Mouse (Mus musculus) CH12.LX (cell line): ENCODE measurements at regions not wholly inside any gene's neighbourhood (a gene's known extent, or its start where the extent isn't known, plus 50 kb on each side); places are given as distances from the start of the nearest gene placed in this dataset.

ENCODE experiments used
- DNase-seq: peaks from one replicate; pipeline ENCODE4 v3.0.0-alpha.2; 2013; ENCODE audit errors: extremely low read depth
- H3K27ac ChIP-seq: 2 replicates; pipeline ENCODE4 v1.5.1; 2012; ENCODE audit warnings: low read depth, mild to moderate bottlenecking, control low read depth, moderate library complexity; ENCODE audit not compliant: insufficient read depth
- H3K27me3 ChIP-seq: replicated peaks from 2 replicates; pipeline ENCODE3; 2012; ENCODE audit warnings: inconsistent platforms
- H3K36me3 ChIP-seq, 2 experiments: replicated peaks in 1 of 2; 2 replicates each; pipeline versions ENCODE3 to v1.6.1; 2012; ENCODE audit warnings: inconsistent platforms in 1 of 2, low read length in 1 of 2, mild to moderate bottlenecking in 1 of 2, mixed read lengths in 1 of 2, moderate library complexity in 1 of 2; ENCODE audit not compliant: control insufficient read depth in 1 of 2, insufficient read depth in 1 of 2
- H3K4me1 ChIP-seq, 2 experiments: 2 replicates each; pipeline ENCODE4 v1.6.1; 2012; ENCODE audit warnings: inconsistent platforms in 1 of 2, moderate library complexity in 1 of 2; ENCODE audit not compliant: insufficient read depth in 2 of 2, control insufficient read depth in 1 of 2
- H3K4me2 ChIP-seq: 2 replicates; pipeline ENCODE4 v1.6.1; 2012; ENCODE audit warnings: low read depth, mild to moderate bottlenecking, control low read depth; ENCODE audit not compliant: poor library complexity, insufficient read depth, severe bottlenecking
- H3K4me3 ChIP-seq, 3 experiments: fragments of 150-350 bp in 1 of 3; sonication (generic) in 1 of 3; replicated peaks in 1 of 3; 2 replicates each; pipeline versions ENCODE3 to v1.5.1; 2011 to 2012; ENCODE audit warnings: low read depth in 2 of 3, low read length in 2 of 3, mild to moderate bottlenecking in 2 of 3, moderate library complexity in 2 of 3, control low read depth in 1 of 3, improper control_type of control experiment in 1 of 3, inconsistent platforms in 1 of 3, mixed read lengths in 1 of 3; ENCODE audit not compliant: poor library complexity in 1 of 3
- H3K79me2 ChIP-seq: replicated peaks from 2 replicates; pipeline ENCODE4 v1.6.1; 2012; ENCODE audit warnings: mild to moderate bottlenecking, moderate library complexity; ENCODE audit not compliant: control insufficient read depth, poor library complexity, insufficient read depth, severe bottlenecking; ENCODE audit errors: extremely low read depth
- H3K9ac ChIP-seq: 2 replicates; pipeline ENCODE4 v1.6.1; 2012; ENCODE audit warnings: low read depth, mild to moderate bottlenecking, control low read depth, moderate library complexity; ENCODE audit not compliant: insufficient read depth
- H3K9me3 ChIP-seq: replicated peaks from 2 replicates; pipeline ENCODE3; 2012; ENCODE audit warnings: low read length, inconsistent platforms, mixed read lengths
- BHLHE40 ChIP-seq: IDR thresholded peaks from 2 replicates; pipeline ENCODE4 v1.6.1; 2011; ENCODE audit warnings: mild to moderate bottlenecking, low read depth, low read length, improper control_type of control experiment
- CHD1 ChIP-seq: IDR thresholded peaks from 2 replicates; pipeline ENCODE4 v1.6.1; 2012; ENCODE audit warnings: low read depth, low read length, improper control_type of control experiment, inconsistent platforms
- CHD2 ChIP-seq: IDR thresholded peaks from 2 replicates; pipeline ENCODE4 v1.6.1; 2011; ENCODE audit warnings: low read length, improper control_type of control experiment
- CTCF ChIP-seq, 2 experiments: IDR thresholded peaks in 1 of 2; conservative IDR thresholded peaks in 1 of 2; 2 replicates each; pipeline ENCODE4 v1.5.1; 2011 to 2012; ENCODE audit warnings: low read depth in 2 of 2, low read length in 2 of 2, improper control_type of control experiment in 1 of 2, inconsistent platforms in 1 of 2, mild to moderate bottlenecking in 1 of 2, moderate library complexity in 1 of 2
- E2F4 ChIP-seq: IDR thresholded peaks from 2 replicates; pipeline ENCODE4 v1.6.1; 2011; ENCODE audit warnings: low read depth, low read length, improper control_type of control experiment; ENCODE audit not compliant: insufficient replicate concordance
- ELF1 ChIP-seq: IDR thresholded peaks from 2 replicates; pipeline ENCODE4 v1.6.1; 2014; ENCODE audit warnings: low read depth, mild to moderate bottlenecking, inconsistent platforms, low read length, improper control_type of control experiment
- ETS1 ChIP-seq: conservative IDR thresholded peaks from 2 replicates; pipeline ENCODE4 v1.6.1; 2012; ENCODE audit warnings: low read depth, mild to moderate bottlenecking, inconsistent platforms, low read length, improper control_type of control experiment, moderate library complexity
- GABPA ChIP-seq: IDR thresholded peaks from 2 replicates; pipeline ENCODE4 v1.6.1; 2012; ENCODE audit warnings: low read depth, low read length, improper control_type of control experiment, inconsistent platforms; ENCODE audit not compliant: insufficient replicate concordance
- MAFK ChIP-seq: IDR thresholded peaks from 2 replicates; pipeline ENCODE4 v1.6.1; 2011; ENCODE audit warnings: low read length, improper control_type of control experiment; ENCODE audit not compliant: insufficient replicate concordance
- MAZ ChIP-seq: IDR thresholded peaks from 2 replicates; pipeline ENCODE4 v1.6.1; 2012; ENCODE audit warnings: low read depth, mild to moderate bottlenecking, inconsistent platforms, low read length, improper control_type of control experiment, moderate library complexity
- MEF2A ChIP-seq: IDR thresholded peaks from 2 replicates; pipeline ENCODE4 v1.6.1; 2014; ENCODE audit warnings: low read depth, mild to moderate bottlenecking, inconsistent platforms, low read length, improper control_type of control experiment, borderline replicate concordance
- MYC ChIP-seq: IDR thresholded peaks from 2 replicates; pipeline ENCODE4 v1.6.1; 2011; ENCODE audit warnings: low read depth, mild to moderate bottlenecking, improper control_type of control experiment, low read length
- NELFE ChIP-seq: IDR thresholded peaks from 2 replicates; pipeline ENCODE4 v1.6.1; 2011; ENCODE audit warnings: low read depth, low read length, improper control_type of control experiment
- PAX5 ChIP-seq: IDR thresholded peaks from 2 replicates; pipeline ENCODE4 v1.6.1; 2012; ENCODE audit warnings: low read length, inconsistent platforms, mixed read lengths
- POLR2A ChIP-seq: IDR thresholded peaks from 2 replicates; pipeline ENCODE4 v1.6.1; 2011; ENCODE audit warnings: low read depth, mild to moderate bottlenecking, improper control_type of control experiment, low read length
- RAD21 ChIP-seq: IDR thresholded peaks from 2 replicates; pipeline ENCODE4 v1.6.1; 2011; ENCODE audit warnings: low read depth, mild to moderate bottlenecking, low read length, improper control_type of control experiment, moderate library complexity
- SIN3A ChIP-seq: IDR thresholded peaks from 2 replicates; pipeline ENCODE4 v1.6.1; 2012; ENCODE audit warnings: low read length, improper control_type of control experiment, inconsistent platforms
- SMC3 ChIP-seq: IDR thresholded peaks from 2 replicates; pipeline ENCODE4 v1.6.1; 2011; ENCODE audit warnings: low read depth, low read length, improper control_type of control experiment
- TBP ChIP-seq: conservative IDR thresholded peaks from 2 replicates; pipeline ENCODE4 v1.6.1; 2011; ENCODE audit warnings: low read depth, low read length, improper control_type of control experiment
- USF2 ChIP-seq: conservative IDR thresholded peaks from 2 replicates; pipeline ENCODE4 v1.6.1; 2011; ENCODE audit warnings: low read depth, low read length, improper control_type of control experiment
- dilution Hi-C: fragments of 300-500 bp; cut with MboI; formaldehyde crosslinking; loops from 2 replicates; pipeline ENCODE4 v1.14.3; 2020; ENCODE audit warnings: low sequenced_read_pairs; ENCODE audit not compliant: extremely low pct_unique_long_range_greater_than_20kb, extremely low pct_ligation_motif_present
- in situ Hi-C: fragments of 300-500 bp; cut with MboI; formaldehyde crosslinking; loops from 3 replicates; pipeline ENCODE4 v1.14.3; 2019; ENCODE audit warnings: low sequenced_read_pairs, low pct_ligation_motif_present, low pct_unique_long_range_greater_than_20kb, mixed read lengths

GRCm38 (mm10) chr5:74796421-74797067 is 93.8 kb upstream of the Lnx1 start:
- TF ChIP-seq CTCF (conservative IDR thresholded peaks at IDR 0.05 in 1 of 2, IDR thresholded peaks at IDR 0.05 in 1 of 2; ENCODE audit: low read depth in 2 of 2, low read length in 2 of 2): peak; percentile 57 to 73
- peak; percentile 80 for TF ChIP-seq SMC3
- TF ChIP-seq PAX5: no peak
- peak; percentile 57 for TF ChIP-seq RAD21
- TF ChIP-seq CHD2: no peak
- TF ChIP-seq MAZ: peak; percentile 53; the same call in 1 of the 2 replicates
- TF ChIP-seq MAFK: peak; percentile 69; the same call in 1 of the 2 replicates
- TF ChIP-seq, all 38 proteins: peak for 5
- no peak overlapping the region for H3K27ac ChIP-seq
- H3K27me3 ChIP-seq: no peaks in the 10 kb centered on the region
- DNase-seq: peak; percentile 57
- H3K9ac ChIP-seq: no peak overlapping the region
- peaks cover 2% of the 10 kb centered on the region for H3K9me3 ChIP-seq
- no peaks in the 10 kb centered on the region for H3K79me2 ChIP-seq
- H3K4me2 ChIP-seq: no peak overlapping the region
- H3K36me3 ChIP-seq: no peaks in the 10 kb centered on the region
- dilution Hi-C loops: no loop called here
- in situ Hi-C loops: loop anchor here (10.0 kb wide), 1 partner anchor 358 kb away; the partner anchor contains the start of gene Pdgfra
- no peak overlapping the region for H3K4me3 ChIP-seq
- peaks cover 0 to 7% of the 10 kb centered on the region in 2 experiments; a peak in 2 of 4 replicates for H3K4me1 ChIP-seq

DNA sequence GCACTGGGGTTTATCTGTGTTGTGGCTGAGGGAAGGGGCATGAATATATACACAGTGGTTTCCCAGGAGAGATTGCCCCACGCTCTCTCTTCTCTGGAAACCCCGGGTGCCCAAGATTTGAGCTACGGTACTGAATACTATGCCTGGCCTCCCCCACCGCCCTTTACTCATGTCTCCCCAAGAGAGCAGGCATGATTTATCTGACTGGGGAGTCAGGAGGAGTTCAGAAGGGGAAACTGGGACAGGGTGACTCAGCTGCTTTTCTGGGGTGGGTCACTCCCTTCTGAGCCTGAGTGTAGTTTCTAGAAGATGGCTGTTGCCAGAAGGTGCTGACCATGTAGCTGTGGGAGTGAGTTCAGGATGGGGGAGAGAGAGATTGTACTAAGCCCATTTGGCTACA is 92.0 kb upstream of the Lnx1 start:
- no peak for DNase-seq
- Histone ChIP-seq H3K27me3 (no peaks in the 10 kb centered on the region), H3K36me3 (no peaks in the 10 kb centered on the region), H3K9ac (no peak overlapping the region), H3K4me1 (peaks cover 0 to 7% of the 10 kb centered on the region in 2 experiments; a peak in 2 of 4 replicates), H3K4me3 (no peak overlapping the region), H3K79me2 (no peaks in the 10 kb centered on the region), H3K9me3 (peaks cover 2% of the 10 kb centered on the region), H3K27ac (no peak overlapping the region), H3K4me2 (no peak overlapping the region)
- dilution Hi-C loops: no loop called here
- in situ Hi-C loops: loop anchor here (10.0 kb wide), 1 partner anchor 360 kb away; the partner anchor contains the start of gene Pdgfra
- TF ChIP-seq USF2: no peak
- TF ChIP-seq CHD1: no peak
- no peak for TF ChIP-seq TBP
- TF ChIP-seq RAD21: no peak
- TF ChIP-seq ELF1: no peak
- TF ChIP-seq POLR2A: no peak
- TF ChIP-seq ETS1: no peak
- no peak for TF ChIP-seq MYC
- no peak for TF ChIP-seq SIN3A
- no peak for TF ChIP-seq CTCF (conservative IDR thresholded peaks at IDR 0.05 in 1 of 2, IDR thresholded peaks at IDR 0.05 in 1 of 2; ENCODE audit: low read depth in 2 of 2, low read length in 2 of 2)
- no peak for TF ChIP-seq E2F4
- no peak for TF ChIP-seq BHLHE40
- no peak for TF ChIP-seq MEF2A
- TF ChIP-seq CHD2: no peak
- no peak for TF ChIP-seq GABPA
- TF ChIP-seq NELFE: no peak
